Mouse (Mus musculus) ovary, adult 18-20 months (tissue): ENCODE measurements around the gene Sae1.
A peak's percentile ranks its signal among the peaks of the same experiment; 100 is the strongest.

Experiments used
- DNase-seq: peaks from one replicate; pipeline ENCODE4 v3.0.0; 2022; ENCODE audit warnings: low spot score, mixed read lengths

Gene Sae1

DNA sequence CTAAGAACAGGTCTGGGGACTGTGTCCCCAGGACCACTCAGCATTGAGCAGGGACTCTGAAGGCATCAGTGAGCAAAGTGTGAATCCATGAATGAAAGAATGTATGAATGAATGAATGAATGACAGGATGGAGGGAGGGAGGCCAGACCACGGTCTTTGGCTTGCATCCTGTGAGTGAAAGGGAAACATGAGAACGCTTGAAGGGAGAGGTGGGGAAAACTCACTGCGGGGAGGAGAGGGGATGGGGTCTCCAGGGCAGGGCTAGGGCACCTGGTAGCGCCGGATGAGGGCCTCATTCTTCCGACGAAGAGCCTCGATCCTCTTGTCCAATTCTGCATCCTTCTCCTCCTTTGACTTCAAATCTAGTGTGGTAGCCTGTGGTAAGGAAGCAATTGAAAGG, 103.6 kb downstream of the Sae1 start:
- no peak for DNase-seq

- no peak for DNase-seq
These were observed 105.3 kb downstream of the Sae1 start for GRCm38 (mm10) chr7:16282334-16282733.

DNA sequence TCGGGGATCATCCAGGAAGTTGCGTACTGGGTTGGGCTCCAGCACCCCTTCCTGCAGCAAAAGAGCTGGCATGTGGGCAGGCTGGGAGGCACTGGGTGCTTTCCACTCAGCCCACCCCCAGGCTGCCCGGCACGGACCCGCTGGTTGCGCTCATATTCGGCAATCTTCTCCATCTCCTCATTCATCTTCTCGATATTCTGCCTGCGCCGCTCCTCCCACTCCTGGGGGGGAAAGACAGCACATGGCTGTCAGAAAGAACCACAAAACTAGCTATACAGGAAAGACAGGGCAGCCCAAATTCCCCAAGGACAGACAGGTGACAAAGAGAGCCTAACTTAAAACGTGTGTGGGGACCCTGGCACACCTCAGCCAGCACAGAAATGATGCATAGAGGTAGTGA, 106.9 kb downstream of the Sae1 start:
- DNase-seq: no peak

GRCm38 (mm10) chr7:16274922-16275890, 112.4 kb downstream of the Sae1 start:
- no peak for DNase-seq

- DNase-seq: peak; percentile 67
These were observed 113.9 kb downstream of the Sae1 start for GRCm38 (mm10) chr7:16273766-16274140.

DNA sequence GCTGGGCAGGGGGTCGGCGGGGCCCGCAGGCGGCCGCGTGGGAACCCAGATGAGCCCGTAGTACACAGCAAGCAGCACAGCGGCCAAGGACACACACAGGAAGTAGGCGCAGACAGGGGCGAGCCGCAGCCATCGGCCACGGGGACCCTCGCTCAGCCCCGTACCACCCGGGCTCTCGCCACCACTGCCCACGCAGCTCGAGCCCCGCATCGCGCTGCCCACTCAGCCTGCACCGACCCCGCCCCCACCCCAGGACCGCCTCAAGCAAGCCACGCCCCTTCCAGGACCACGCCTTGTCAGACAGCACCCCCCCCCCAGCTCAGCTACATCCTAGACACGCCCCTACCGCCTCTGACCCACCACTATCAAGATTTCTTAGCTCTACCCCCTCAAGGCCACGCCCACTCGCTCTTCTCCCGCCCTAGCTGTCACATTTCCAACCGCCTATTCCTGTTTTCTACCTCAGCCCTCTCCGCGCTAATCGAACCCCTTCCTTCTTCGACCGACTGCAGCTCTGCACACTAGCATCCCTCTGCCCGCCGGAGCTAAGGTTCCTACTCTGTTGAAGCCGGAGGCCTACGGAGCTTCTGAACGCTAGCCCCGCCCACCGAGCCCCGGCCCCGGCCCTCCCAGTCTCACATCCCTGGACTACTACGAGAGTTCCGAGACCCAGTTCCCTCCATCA, 114.4 kb downstream of the Sae1 start, which contains the start of gene Inafm1:
TSS of gene Inafm1 (minus strand) at position 537 of the 685 bp plus-strand sequence.
- DNase-seq: peak; percentile 86

DNA sequence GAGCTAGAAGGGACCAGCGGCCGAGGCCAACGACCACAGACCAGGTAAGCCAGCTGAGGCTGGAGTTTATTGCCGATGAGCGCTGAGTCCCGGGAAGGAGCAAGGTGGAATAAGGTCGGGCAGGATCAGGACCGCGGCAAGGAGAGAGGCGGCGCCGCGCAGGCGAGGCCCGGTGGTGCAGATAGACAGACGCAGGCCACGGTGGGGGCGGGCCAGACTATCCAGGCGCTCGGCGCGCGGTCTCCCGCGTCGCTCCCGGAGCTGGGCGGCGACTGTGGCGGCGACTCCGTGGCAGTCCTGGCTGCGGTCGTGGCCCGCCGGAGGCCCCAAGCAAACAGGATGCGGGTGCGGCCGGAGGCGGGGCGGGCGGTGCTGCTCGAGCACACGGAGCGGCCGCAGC, 114.9 kb downstream of the Sae1 start:
- DNase-seq: peak; percentile 60

- DNase-seq: no peak
These were observed 116.5 kb downstream of the Sae1 start for GRCm38 (mm10) chr7:16271139-16271538.
